Mouse (Mus musculus) liver, postnatal 0 days (tissue): ENCODE measurements around the gene R3hdm2.

Source experiments
- CTCF ChIP-seq: sonication (generic); IDR thresholded peaks from 2 replicates; pipeline ENCODE4 v1.5.1; 2016; ENCODE audit warnings: antibody characterized with exemption, low read depth
- EP300 ChIP-seq: IDR thresholded peaks from 2 replicates; pipeline ENCODE4 v1.6.1; 2016; ENCODE audit warnings: antibody characterized with exemption, low read depth, mild to moderate bottlenecking

GRCm38 (mm10) chr10:127514764-127515163, 134.6 kb downstream of the R3hdm2 start, which contains the start of gene Ndufa4l2:
- no peak for TF ChIP-seq CTCF
- TF ChIP-seq EP300 = no peak
